Mouse (Mus musculus) lung, postnatal 25 days (tissue): Measurements from ENCODE around the gene Tigar.

Experiments used
- DNase-seq: peaks from one replicate; pipeline ENCODE4 v3.0.0; 2022; ENCODE audit warnings: low spot score

Gene Tigar

GRCm38 (mm10) chr6:127081820-127082219 is 27.5 kb downstream of the Tigar start:
- DNase-seq: no peak

- peak; percentile 16 for DNase-seq
Observed at GRCm38 (mm10) chr6:127079867-127080731, 29.3 kb downstream of the Tigar start.

- no peak for DNase-seq
Observed at GRCm38 (mm10) chr6:127072817-127073216, 36.5 kb downstream of the Tigar start, which contains the start of gene Fgf23. Fgf23 (plus strand) TSS chr6:127072902.

- no peak for DNase-seq
Observed at GRCm38 (mm10) chr6:127064815-127065214, 44.5 kb downstream of the Tigar start.

- DNase-seq: no peak
Observed at GRCm38 (mm10) chr6:127063915-127064314, 45.4 kb downstream of the Tigar start.

- DNase-seq: no peak
Observed at GRCm38 (mm10) chr6:127059975-127060374, 49.4 kb downstream of the Tigar start.

- DNase-seq: peak; percentile 7
Observed at GRCm38 (mm10) chr6:127056990-127057588, 52.3 kb downstream of the Tigar start.

GRCm38 (mm10) chr6:127050847-127051246 is 58.5 kb downstream of the Tigar start:
- DNase-seq: no peak

GRCm38 (mm10) chr6:127044909-127045308 is 64.4 kb downstream of the Tigar start:
- no peak for DNase-seq
